Mouse (Mus musculus): ENCODE measurements around the gene Ciz1. TPM values are rescaled to one million over a fixed set of nuclear protein-coding genes. Genes with fewer than 3 reads are reported as not detected.

The Ciz1 gene
- total RNA-seq, 2 experiments from 2014 or later, result 25.6 to 32.2 TPM

DNA sequence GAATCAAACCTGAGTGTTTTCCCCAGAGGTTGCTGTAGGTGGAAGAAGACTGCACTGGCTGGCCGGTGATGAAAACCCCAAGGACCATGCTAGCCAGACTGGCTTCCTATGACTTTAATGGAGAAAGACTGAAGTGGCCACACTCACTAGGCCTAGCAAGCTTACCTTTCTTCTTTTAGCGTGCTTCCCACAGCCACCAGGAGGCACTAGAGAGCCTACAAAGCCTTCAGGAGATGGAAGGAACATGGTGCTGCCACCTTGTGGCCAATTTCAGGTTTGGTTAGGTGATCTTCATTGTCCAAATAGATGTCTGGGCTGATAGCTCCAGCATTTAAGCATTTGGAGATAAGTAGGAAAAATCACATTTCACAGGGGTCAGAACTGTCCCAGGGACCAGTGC is 52.5 kb downstream of the Ciz1 start:
- intact Hi-C loops (cut with DNase I), result loop anchor here (1.0 to 2.0 kb wide), 2 partner anchors 83 to 162 kb away; no protein-coding TSS in a partner anchor
- DNase-seq (ENCODE audit: low spot score), result peak; percentile 69

DNA sequence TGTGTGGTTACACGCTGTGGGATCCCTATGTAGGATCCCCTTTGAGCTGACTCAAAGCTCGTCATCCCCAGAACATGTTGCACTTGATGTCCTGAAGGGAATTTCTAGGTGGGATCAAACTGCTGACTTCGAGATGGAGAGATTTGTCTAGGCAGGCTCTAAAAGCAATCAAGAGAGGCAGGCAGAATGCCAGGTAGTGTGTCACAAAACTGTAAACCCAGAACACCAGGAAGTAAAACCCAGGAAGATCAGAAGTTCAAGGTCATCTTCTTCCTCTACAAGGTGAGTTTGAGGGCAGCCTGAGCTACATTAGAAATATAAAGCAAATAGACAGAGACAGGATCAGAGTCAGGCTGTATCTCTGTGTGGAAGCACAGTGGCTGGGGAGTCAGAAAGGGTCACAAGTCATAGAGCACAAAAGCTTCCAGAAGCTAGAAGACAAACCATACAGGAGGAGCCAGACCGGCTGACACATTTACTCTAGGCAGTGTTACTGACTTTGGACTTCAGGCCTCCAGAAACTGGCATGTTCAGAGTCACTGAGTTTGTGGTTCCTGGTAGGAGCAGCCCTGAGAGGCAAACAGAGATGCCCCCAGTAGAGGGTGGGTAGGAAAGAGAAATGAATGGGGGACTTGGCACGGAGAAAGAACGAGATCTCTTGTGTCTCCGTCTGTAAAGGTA is 55.2 kb downstream of the Ciz1 start:
- intact Hi-C loops (cut with DNase I), result no loop called here

DNA sequence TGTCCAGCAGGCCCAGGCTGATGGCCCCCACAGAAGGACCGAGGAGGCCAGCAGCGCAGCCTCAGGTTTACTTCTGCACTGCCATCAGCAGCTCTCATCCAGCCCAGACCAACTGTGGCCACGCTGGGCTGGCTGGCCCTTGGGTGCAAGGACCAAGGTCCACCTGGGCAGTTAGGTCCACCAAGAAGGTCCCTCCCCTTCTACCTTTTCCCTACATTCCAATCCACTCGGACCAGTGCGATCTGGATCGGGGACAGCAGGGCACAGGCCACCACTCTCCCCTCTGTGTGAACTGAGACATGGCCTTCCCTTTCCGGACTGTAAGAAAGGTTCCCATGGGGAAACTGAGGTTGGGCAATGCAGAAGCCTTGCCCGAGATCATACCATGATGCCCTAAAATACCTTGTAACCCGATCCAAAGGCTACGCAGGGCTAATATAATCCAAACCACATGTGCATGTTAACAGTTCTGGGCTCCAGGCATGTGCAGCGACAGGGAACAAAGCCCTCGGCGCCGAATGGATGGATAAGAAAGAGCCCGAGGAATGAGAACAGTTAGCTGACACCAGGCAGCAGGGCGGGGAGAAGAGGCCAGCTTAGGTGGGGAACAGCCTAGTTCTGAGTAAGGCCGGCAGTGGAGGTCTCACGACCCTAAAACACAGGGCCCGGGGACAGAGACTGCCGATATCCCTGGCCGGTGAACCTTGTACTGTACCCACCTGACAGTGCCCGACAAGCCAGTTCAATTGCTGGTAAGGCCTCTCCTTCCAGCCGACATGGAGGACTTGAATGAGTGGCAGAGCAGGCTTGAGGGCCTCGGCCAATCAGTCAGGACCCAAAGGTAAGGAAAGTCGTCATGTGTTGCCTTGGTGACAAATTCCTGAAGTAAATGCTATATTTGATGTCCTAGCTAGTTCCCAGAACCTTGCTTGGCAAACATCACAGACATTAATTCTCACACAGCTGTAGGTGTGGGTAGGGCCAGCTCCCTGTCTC is 56.6 kb downstream of the Ciz1 start:
- intact Hi-C loops (cut with DNase I), result no loop called here
- DNase-seq (ENCODE audit: low spot score), result no peak

More for the DNA sequence above, 55.2 kb downstream of the Ciz1 start:
- no peak for DNase-seq (ENCODE audit: low spot score)

DNA sequence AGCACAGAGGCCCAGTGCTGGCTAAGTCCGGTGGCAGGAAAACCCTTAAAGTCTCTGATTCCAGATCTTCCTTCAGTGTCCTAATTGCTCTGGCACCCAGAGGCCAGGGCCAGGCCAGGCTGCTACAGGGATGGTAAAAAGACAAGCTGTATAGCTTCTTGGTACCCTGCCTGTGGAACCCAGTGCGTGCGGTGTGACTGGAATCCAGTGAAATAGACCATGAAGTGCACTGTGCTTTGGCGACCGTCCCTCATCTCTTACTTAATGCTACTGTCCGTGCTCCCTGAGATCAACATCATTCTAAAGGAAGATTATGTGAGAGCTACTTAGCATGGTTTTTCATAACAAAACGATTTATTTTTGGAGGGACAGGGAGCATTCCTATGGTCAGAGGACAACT is 59.3 kb downstream of the Ciz1 start:
- intact Hi-C loops (cut with DNase I), result no loop called here
- no peak for DNase-seq (ENCODE audit: low spot score)

DNA sequence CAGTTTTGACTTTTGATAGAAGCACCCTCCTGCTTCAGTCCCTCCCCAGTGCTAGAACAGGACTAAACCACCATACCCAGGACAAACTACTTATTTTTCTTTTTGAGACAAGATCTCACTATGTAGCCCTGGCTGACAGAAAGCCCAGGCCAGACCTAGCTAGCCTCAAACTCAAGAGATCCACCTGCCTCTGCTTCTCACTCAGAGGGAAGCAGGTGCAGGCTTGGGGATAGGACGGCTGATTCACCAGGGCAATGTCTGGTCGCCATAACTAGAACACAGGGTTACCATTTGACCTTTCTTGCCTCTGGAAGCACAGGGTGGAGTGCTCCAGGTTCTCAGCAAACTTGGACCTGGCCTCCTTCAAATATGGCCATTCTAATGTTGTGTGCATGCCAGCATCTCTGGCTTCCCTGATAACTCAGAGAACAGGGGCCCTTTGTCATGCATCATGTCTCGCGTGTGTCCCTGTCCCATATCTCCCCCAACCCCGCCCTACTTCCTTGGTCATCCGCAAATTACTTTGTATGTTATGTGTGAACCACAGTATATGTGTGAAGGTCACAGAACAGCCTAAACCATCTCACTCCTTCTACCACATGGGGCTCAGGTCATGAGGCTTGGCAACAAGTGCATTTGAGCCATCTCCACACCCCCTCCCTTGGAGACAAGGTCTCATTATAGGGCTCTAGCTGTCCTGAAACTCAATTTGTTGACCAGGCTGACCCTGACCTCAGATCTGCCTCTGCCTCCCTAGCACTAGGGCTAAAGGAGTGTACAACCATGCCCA is 60.8 kb downstream of the Ciz1 start:
- intact Hi-C loops (cut with DNase I), result no loop called here
- DNase-seq (ENCODE audit: low spot score), result no peak

DNA sequence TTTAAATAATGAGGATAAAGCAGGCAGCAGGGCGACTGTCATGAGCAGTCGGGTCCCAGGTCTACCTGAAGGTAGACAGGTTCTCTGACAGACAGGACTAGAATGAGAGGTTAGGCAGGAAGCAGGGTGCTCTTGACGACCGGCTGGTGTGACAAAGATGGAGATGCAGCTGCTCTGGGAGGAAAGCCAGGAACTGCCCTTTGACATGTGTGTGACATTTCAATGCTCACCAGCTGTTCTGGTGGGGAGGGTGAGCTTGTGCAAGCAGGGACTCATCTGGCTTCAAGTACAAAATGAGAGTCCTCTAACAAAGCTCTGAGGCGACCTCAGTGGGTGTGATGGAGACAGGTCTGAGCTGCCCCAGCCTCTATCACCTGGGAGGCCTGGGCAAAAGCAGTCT is 61.8 kb downstream of the Ciz1 start:
- intact Hi-C loops (cut with DNase I), result no loop called here
- DNase-seq (ENCODE audit: low spot score), result no peak

DNA sequence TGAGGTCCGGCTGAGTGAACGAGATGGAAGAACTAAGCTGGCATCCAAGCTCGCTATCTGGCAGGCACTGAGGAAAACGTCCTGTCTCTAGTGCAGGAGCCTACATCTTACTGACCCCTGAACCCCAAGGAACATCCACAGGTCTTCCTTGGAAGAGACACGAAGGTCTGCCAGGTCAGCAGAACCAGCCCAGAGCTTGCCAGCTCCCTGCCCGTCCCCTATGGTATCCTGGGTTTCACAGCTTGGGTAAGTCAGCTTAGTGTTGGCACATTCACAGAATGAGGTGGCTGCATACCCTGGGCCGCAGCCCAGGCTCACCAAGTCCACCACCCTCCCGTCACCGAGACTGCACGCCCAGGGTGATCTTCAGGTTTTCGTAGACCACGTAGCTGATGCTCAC is 63.7 kb downstream of the Ciz1 start:
- intact Hi-C loops (cut with DNase I), result no loop called here
- DNase-seq (ENCODE audit: low spot score), result no peak

DNA sequence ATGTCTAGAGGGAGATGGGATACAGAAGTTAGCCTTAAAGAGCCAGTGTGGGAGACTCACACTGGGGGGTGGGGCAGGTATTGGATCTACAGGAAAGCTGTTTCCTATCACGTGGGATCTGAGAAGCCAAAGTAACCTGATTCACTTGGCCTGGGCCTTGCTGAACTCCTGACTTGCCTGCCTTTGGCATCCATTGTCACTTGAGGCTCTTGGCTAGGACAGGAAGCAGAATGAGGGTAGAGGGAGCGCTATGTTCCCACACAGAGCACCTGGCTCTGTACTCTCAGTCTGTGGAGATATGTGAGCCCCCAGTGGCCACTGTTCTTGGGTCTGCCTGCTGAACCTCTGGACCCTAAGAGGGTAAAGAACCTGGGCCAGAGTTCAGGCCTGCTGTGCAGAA is 64.4 kb downstream of the Ciz1 start:
- DNase-seq (ENCODE audit: low spot score), result no peak
- intact Hi-C loops (cut with DNase I), result no loop called here

DNA sequence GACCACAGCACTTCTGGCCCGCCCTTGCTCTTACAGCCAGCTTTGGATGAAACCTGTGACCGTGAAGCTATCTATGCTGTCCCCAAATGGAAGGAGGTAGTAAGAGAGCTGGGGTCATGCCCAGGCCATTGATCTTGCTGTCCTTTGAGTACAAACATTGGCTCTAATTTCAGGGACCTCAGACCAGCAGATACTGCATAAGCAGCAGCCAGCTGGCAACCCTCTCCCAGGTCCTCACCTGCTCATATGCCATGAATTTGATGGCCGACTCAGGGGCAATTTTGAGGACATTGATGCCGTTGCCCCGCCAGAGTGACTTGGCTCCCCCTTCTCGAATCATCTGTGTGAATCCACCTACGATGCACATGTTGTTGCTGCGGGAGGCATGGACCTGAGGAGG is 65.4 kb downstream of the Ciz1 start:
- DNase-seq (ENCODE audit: low spot score), result no peak
- intact Hi-C loops (cut with DNase I), result no loop called here

DNA sequence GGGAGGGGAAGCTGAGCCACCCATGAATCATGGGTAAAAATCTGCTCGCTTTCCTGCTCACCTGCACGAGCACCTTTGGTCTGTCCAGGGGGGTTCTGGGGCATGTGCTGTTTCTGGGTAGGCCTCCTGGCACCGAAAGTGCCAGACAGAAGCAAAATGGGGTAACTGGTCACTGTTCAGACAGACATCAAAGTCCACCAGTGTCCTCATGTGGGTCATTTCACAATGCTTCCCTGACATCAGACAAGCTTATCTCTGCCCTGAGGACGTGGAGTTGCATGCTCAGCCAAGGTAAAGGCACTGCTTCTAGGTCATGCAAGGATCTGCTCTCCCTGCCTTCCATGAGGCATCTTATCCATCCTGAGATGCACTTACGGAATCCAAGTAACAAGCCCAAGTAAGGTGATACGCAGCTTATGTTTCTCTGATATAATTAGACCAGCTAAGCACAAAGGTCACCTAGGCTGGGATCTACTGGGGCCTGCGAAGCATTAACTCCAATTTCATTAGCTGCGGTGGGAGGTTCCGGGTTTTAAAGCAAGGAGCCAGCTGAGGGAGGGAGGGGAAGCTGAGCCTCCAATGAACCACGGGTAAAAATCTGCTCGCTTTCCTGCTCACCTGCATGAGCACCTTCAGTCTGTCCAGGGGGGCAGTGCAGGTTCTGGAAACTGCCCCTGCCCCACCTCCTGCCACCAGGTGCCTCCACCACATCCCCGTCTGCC is 66.5 kb downstream of the Ciz1 start:
- intact Hi-C loops (cut with DNase I), result no loop called here
- no peak for DNase-seq (ENCODE audit: low spot score)

DNA sequence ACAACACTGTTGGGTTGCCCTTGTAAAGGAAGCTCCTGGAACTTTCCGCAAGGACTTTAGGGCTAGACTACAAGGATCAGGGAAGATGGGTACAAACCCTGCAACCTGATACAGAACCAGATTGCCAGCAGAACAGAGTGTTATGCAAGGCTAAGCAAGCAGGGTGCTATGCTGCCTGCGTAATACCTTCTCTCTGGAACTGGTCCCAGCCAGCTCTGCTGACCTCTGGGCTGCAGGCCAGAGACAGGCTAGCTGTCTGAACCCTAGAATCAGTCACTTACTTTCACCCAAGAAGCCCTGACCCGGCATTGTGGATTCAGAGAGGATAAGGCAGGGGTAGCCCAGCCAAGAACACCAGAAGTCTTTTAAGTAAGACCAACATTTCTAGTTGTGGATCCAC is 67.2 kb downstream of the Ciz1 start:
- peak; percentile 57 for DNase-seq (ENCODE audit: low spot score)
- intact Hi-C loops (cut with DNase I), result no loop called here

DNA sequence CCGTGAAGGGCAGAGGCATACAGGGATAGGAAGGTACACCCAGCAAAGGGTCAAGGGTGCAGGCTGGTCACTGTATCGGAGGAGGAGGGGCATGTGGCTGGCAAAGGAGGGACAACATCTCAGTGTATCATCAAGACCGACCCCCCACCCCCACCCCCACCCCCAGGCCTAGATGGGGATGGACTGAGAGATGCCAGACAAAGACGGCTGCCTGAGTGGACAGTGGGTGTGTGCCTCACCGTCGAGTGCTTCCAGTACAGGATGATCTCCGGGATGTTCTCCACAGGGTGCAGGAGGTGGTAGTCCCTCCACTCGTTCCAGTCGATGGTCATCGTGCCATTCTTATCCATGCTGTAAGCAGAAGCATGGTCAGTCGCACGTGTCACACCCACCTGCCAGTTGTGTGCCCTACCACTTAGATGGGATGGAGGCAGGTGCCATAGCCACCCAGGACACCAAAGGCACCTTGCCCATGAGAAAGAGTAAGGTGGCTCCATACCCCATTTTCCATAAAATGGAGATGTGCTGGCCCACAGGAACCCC is 68.0 kb downstream of the Ciz1 start:
- intact Hi-C loops (cut with DNase I), result loop anchor here (5.0 kb wide), 1 partner anchor 147 kb away; no protein-coding TSS in a partner anchor
- no peak for DNase-seq (ENCODE audit: low spot score)

DNA sequence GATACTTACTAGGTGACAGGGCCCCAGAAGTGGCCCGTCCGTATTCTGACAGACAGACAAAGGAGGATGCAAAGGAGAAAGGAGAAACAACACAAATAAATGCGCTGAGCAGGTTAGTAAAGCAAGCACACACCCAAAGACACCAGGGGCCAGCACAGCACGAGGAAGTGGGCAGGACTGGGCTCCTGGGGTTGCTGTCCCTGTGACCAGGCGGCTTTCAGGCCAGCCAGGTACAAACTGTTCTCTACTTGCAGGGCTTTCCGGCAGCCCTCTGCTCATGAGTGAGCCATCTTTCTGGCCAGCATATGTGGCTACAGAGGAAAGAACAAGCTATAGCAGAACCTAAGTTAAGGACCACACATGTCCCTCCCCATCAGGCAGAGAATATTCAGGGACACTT is 68.5 kb downstream of the Ciz1 start:
- intact Hi-C loops (cut with DNase I), result loop anchor here (5.0 kb wide), 1 partner anchor 147 kb away; no protein-coding TSS in a partner anchor
- DNase-seq (ENCODE audit: low spot score), result no peak

DNA sequence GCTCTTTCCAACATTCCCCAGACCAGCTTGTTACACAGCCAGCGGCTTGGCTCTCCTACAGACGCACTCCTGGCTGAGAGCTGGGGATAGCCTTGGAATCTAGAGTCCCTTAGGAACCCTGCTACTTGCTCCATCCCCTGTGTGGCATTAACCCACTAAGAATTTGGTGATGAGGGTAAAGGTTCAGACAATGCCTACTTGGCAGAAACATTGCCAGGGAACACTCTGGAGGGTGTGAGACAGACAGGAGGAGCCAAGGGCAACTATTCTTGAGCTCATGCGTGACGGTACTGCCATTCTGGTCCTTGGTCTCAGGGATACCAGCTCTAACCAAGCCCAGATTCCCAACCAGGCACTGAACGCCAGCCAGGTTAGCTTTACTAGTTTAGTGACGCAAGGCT is 69.7 kb downstream of the Ciz1 start:
- intact Hi-C loops (cut with DNase I), result loop anchor here (5.0 kb wide), 1 partner anchor 145 kb away; no protein-coding TSS in a partner anchor
- no peak for DNase-seq (ENCODE audit: low spot score)

DNA sequence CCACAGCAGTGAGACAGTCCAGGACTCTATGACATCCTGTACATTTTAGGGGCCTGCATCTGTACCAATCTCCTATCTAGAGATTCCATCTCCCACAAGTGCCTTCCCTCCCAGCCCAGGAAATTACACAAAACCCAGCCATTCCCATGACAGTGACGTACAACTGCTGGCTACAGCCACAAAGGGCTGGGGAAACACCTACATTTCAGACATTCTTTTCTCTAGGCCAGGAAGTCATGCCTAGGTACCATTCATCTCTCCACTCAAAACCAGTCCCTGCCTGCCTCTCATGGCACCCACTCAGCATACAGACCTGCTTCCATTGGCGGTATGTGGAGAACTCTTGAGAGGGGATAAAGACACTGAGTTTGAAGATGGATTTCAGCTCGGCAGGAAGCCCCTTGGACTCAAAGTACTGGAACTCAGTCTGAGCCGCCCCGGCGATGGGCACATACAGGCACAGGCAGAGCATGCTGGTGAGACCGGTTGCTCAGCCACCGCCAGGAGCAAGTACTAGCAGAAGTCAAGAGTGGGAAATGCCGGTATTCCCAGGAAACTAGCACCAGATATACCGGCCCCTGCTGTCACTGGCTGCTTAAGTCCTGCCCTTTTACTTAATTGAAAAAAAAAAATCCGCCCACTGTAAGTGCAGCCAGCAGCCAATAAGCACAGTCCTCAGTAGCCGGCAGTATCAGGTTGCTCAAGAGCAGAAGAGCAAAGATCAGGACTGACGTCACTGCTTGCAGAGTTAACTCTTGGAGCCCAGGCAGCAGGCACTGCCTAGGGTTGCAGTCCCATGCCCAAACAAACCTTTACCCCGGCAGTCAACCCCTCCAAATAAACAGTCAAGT is 71.6 kb downstream of the Ciz1 start:
- intact Hi-C loops (cut with DNase I), result loop anchor here (2.0 to 5.0 kb wide), 2 partner anchors 27 to 144 kb away; partner anchors contain the start of genes Naif1 and Slc25a25
- DNase-seq (ENCODE audit: low spot score), result peak; percentile 72

DNA sequence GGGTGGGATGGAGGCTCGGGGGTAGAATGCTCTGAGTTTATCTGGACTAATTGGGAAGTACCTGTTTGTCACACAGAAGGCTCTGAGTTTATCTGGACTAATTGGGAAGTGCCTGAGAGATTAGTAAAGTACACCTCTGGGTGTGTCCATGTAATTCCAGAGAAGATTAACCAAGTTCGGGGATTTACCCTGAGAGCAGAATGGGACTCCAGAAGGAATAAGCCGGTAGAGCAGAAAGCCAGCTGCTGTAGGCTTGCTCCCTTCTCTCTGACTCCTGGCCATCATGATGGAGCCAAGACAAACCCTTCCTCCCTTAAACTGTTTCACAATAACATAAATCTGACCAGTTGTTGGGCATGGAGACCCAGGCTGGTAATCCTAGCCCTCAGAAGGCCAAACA is 72.7 kb downstream of the Ciz1 start:
- intact Hi-C loops (cut with DNase I), result loop anchor here (2.0 to 5.0 kb wide), 2 partner anchors 26 to 143 kb away; partner anchors contain the start of genes Naif1 and Slc25a25
- DNase-seq (ENCODE audit: low spot score), result no peak

DNA sequence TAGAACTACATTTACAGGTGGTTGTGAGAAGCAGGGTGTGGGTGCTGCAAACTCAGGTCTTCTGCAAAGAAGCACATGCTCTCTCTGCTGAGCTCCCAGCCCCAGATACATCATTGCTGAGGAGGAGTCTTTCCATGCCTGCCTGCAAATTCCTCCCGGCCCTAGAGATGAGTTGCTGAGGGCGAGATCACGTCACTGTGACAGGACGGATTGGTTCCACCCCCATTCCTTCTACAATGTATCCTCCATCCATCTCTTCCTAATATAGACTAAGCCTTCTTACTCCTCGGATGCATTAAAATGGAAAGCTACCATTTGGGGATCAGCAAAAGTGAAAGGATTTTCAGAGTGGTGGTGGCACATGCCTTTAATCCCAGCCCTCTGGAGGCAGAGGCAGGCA is 73.4 kb downstream of the Ciz1 start:
- DNase-seq (ENCODE audit: low spot score), result no peak
- intact Hi-C loops (cut with DNase I), result loop anchor here (2.0 kb wide), 1 partner anchor 25 kb away; the partner anchor contains the start of genes Naif1 and Slc25a25

DNA sequence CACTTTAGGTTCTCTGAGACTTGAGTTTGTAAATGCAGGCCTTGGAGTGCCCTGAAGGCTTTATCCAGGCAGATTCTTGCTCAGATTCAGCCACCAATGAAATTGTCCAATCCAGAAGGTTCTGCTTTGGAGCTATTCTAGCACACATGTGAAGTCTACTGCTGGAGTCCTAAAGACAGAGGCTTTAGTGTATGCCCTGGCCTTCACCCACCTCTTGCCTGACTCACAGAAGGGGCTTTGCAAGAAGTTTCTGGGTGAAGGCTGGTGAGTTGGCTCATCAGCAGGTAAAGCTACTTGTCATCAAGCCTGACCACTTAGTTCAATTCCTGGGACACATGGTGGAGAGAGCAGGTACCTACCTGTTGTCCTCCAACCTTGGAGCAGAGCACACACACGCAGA is 74.0 kb downstream of the Ciz1 start:
- intact Hi-C loops (cut with DNase I), result no loop called here

More for the DNA sequence above, 74.0 kb downstream of the Ciz1 start:
- DNase-seq (ENCODE audit: low spot score), result no peak

Measured in heart, postnatal 25 days (tissue).